Mouse (Mus musculus) neural tube, embryonic 13.5 days (tissue): ENCODE data around the gene Btbd2. TPM values are rescaled to one million over a fixed set of nuclear protein-coding genes. Genes with fewer than 3 reads are reported as not detected.

Experiments used
- ATAC-seq: fragments of 200-750 bp; cut with Nextera tagmentation; 2 replicates; pipeline ENCODE4 v1.8.0; 2017; ENCODE audit warnings: low read depth, mild to moderate bottlenecking, moderate TSS enrichment, moderate library complexity
- H3K27ac ChIP-seq: fragments of 300-500 bp; sonication (generic); replicated peaks from 2 replicates; pipeline ENCODE4 v1.5.1; 2015; ENCODE audit warnings: moderate library complexity, mild to moderate bottlenecking, inconsistent platforms
- H3K27me3 ChIP-seq: fragments of 300-500 bp; sonication (generic); 2 replicates; pipeline ENCODE4 v1.6.1; 2015; ENCODE audit warnings: mild to moderate bottlenecking, inconsistent platforms
- H3K36me3 ChIP-seq: fragments of 300-500 bp; sonication (generic); 2 replicates; pipeline ENCODE4 v1.6.1; 2015; ENCODE audit warnings: mild to moderate bottlenecking, inconsistent platforms
- H3K4me1 ChIP-seq: fragments of 300-500 bp; sonication (generic); replicated peaks from 2 replicates; pipeline ENCODE4 v1.6.1; 2015; ENCODE audit warnings: inconsistent platforms
- H3K4me2 ChIP-seq: fragments of 300-500 bp; sonication (generic); 2 replicates; pipeline ENCODE4 v1.6.1; 2015; ENCODE audit warnings: inconsistent platforms, mild to moderate bottlenecking, moderate library complexity
- H3K4me3 ChIP-seq: fragments of 300-500 bp; sonication (generic); 2 replicates; pipeline ENCODE4 v1.5.1; 2015; ENCODE audit warnings: mild to moderate bottlenecking, inconsistent platforms
- H3K9ac ChIP-seq: fragments of 300-500 bp; sonication (generic); 2 replicates; pipeline ENCODE4 v1.6.1; 2015; ENCODE audit warnings: moderate library complexity, mild to moderate bottlenecking, inconsistent platforms
- H3K9me3 ChIP-seq: fragments of 300-500 bp; sonication (generic); 2 replicates; pipeline ENCODE4 v1.6.1; 2016; ENCODE audit warnings: inconsistent platforms
- WGBS: fragments of 180-500 bp; shearing (Covaris S2); methylation state at CpG from one replicate; pipeline ENCODE4 v1.1.7; 2015; 5-methylcytosine and 5-hydroxymethylcytosine counted together
- polyA plus RNA-seq: library from polyadenylated mRNA; unstranded; fragments of >200 nt; fragmentation: Nextera tagmentation; extraction: Ambion mirVana; gene quantifications from 2 replicates; pipeline ENCODE4 v1.2.1, GENCODE M21; 2015

The Btbd2 gene
- 93.9 and 100.0 TPM in 2 replicates for polyA plus RNA-seq

DNA sequence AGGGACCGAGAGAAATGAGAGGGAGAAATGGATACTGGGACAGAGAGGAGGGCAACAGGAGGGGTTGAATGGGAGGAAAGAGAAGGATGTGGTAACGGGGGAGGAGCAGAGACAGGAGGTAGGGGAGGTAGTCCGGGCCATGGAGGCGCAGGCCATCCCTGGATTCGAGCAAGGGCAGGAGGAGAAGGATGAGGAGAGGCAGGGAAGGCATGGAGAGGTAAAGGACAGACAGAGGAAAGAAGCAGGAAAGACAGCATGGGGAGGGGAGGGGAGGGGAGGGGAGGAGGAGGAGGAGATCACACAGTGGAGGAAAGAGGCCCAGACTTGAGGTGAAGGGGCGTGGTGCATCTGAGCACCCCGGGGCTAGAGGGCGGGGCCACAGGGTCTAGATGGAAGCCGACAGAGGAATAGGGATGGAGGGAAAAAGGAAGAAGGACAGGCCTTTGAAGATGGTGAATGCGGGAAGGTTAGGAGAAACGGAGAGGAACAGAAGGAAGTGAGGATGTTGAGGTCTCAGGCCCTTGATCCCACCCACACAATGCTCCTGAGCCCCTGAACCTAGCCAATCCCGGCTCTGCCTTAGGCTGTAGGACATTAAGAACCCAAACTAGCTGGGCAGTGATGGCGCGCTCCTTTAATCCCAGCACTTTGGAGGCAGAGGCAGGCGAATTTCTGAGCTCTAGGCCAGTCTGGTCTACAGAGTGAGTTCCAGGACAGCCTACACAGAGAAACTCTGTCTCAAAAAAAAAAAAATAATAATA lies at the start of gene Btbd2:
TSS of gene Btbd2 (minus strand) at position 209 of the 761 bp plus-strand sequence.
- Histone ChIP-seq H3K4me2 (peak within 1 kb of the TSS; percentile 95), H3K36me3 (peaks cover 4% of the 10 kb centered on the region), H3K4me1 (peaks cover 47% of the 10 kb centered on the region), H3K27ac (peak within 1 kb of the TSS; percentile 95), H3K9me3 (no peaks in the 10 kb centered on the region), H3K9ac (peak within 1 kb of the TSS; percentile 95), H3K4me3 (peak within 1 kb of the TSS; percentile 77), H3K27me3 (no peaks in the 10 kb centered on the region)
- 19% methylated on average over 15 of the region's 15 CpGs for WGBS
- ATAC-seq: peak; percentile 54

- Histone ChIP-seq H3K27me3 (no peaks in the 10 kb centered on the region), H3K4me2 (no peak overlapping the region), H3K9me3 (no peaks in the 10 kb centered on the region), H3K27ac (no peak overlapping the region), H3K36me3 (peaks cover 55% of the 10 kb centered on the region), H3K4me3 (no peak overlapping the region), H3K4me1 (peaks cover 35% of the 10 kb centered on the region), H3K9ac (no peak overlapping the region)
- no peak for ATAC-seq
- WGBS: 82% methylated on average over 3 of the region's 3 CpGs
Measured at GRCm38 (mm10) chr10:80705479-80705878, 48.6 kb upstream of the Btbd2 start.

DNA sequence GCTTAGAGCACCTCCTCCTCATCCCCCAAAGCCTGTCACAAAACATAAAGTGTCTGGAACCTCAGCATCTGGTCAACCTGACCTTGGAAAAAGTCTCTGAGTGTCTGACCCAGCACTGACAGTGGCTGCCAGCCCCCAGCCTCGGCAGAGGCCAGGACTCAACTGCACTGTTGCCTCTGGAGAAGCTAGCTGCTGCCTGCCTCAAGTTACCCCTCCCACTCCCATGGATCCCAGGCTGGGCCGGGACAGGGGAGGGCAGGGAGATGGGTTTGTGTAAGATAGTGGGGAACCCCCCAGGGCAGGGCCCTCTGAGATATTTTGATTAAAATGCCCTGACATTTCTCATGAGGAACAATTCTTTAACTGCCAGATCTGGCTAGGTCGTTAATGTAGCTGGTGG lies 48.2 kb upstream of the Btbd2 start:
- H3K27ac ChIP-seq: no peak overlapping the region
- WGBS: 71% methylated on average over 3 of the region's 3 CpGs
- H3K27me3 ChIP-seq: no peaks in the 10 kb centered on the region
- ATAC-seq: no peak
- H3K4me3 ChIP-seq: no peak overlapping the region
- peaks cover 50% of the 10 kb centered on the region for H3K36me3 ChIP-seq
- H3K9ac ChIP-seq: peak overlapping the region; percentile 43; the same call in 1 of the 2 replicates
- H3K4me1 ChIP-seq: peaks cover 39% of the 10 kb centered on the region
- no peak overlapping the region for H3K4me2 ChIP-seq
- no peaks in the 10 kb centered on the region for H3K9me3 ChIP-seq

- Histone ChIP-seq H3K4me1 (peaks cover 44% of the 10 kb centered on the region), H3K27me3 (no peaks in the 10 kb centered on the region), H3K27ac (no peak overlapping the region), H3K36me3 (peaks cover 44% of the 10 kb centered on the region), H3K9ac (0 out of 2 replicates have a peak overlapping the region, but pooled peaks have one; percentile 43), H3K9me3 (no peaks in the 10 kb centered on the region), H3K4me2 (no peak overlapping the region), H3K4me3 (no peak overlapping the region)
- ATAC-seq: no peak
- WGBS: 87% methylated on average over 5 of the region's 5 CpGs
Measured at GRCm38 (mm10) chr10:80704418-80704817, 47.5 kb upstream of the Btbd2 start.

DNA sequence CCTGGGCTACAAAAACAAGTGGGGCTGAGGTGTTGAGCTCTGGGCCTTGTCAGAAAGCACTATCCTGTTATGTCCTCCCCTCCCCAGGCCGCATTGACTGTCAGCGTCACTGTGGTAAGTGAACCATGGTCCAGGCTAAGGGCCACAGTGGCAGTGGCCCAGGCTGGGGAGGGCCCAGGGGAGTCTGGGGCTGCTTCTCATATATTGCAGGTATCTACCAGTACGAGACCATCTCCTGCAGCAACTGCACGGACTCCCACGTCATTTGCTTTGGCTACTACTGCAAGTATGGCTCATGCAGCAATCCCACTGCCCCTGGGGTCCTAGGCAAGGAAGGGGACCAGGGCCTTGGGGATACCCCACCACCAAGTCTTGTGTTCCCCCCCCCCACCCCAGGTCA lies 46.8 kb upstream of the Btbd2 start:
- H3K27me3 ChIP-seq: no peaks in the 10 kb centered on the region
- ATAC-seq: no peak
- peaks cover 51% of the 10 kb centered on the region for H3K4me1 ChIP-seq
- H3K27ac ChIP-seq: peak overlapping the region; percentile 89
- 85% methylated on average over 5 of the region's 5 CpGs for WGBS
- H3K9me3 ChIP-seq: no peaks in the 10 kb centered on the region
- peak overlapping the region; percentile 83 for H3K4me2 ChIP-seq
- H3K36me3 ChIP-seq: peaks cover 36% of the 10 kb centered on the region
- H3K4me3 ChIP-seq: peak overlapping the region; percentile 73
- peak overlapping the region; percentile 75 for H3K9ac ChIP-seq

GRCm38 (mm10) chr10:80702536-80703390 lies 45.9 kb upstream of the Btbd2 start:
- peak; percentile 90 for ATAC-seq
- H3K36me3 ChIP-seq: peaks cover 28% of the 10 kb centered on the region
- peak overlapping the region; percentile 73 for H3K4me3 ChIP-seq
- no peaks in the 10 kb centered on the region for H3K9me3 ChIP-seq
- H3K27me3 ChIP-seq: no peaks in the 10 kb centered on the region
- peak overlapping the region; percentile 75 for H3K9ac ChIP-seq
- H3K4me1 ChIP-seq: peaks cover 59% of the 10 kb centered on the region
- peak overlapping the region; percentile 83 for H3K4me2 ChIP-seq
- H3K27ac ChIP-seq: peak overlapping the region; percentile 89
- under 1% methylated on average over 47 of the region's 47 CpGs for WGBS

DNA sequence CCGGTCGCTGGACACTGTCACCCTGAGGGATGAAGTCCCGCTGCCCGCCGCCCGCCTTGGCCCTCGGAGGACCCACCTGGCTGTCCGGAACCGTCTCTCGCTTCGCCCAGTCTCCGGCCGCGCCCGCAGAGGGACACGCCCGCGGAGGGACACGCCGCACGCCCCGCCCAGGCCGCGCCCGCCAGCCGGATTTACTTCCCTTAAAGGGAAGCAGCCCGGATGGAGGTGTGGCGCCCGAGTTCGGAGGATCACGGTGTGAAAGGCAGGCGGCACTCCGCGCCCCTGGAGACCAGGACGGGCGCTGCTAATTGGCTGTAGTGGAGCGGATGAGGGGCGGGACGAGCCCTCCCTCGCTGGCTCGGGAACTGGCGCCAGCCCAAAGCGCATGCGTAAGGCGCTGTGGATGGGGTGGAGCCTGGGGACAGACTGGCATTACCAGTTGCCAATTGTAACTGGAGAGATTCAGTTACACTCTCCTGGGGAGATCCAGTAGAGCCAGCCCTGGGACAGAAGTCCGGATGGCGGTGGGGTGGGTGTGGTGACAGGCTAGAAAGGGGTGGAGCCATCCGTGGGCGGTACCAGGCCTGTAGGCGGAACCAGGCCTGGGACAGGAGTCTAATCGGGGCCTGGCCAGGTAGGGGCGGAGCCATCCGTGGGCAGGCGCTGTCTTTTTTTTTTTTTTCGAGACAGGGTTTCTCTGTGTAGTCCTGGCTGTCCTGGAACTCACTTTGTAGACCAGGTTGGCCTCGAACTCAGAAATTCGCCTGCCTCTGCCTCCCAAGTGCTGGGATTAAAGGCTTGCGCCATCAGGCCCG lies 45.1 kb upstream of the Btbd2 start, which contains the start of the genes Mob3a and Izumo4:
TSS of gene Mob3a (minus strand) at position 257 of the 815 bp plus-strand sequence.
TSS of gene Izumo4 (plus strand) at position 464 of the 815 bp plus-strand sequence.
- peaks cover 60% of the 10 kb centered on the region for H3K4me1 ChIP-seq
- peaks cover 19% of the 10 kb centered on the region for H3K36me3 ChIP-seq
- ATAC-seq: peak; percentile 97
- under 1% methylated on average over 59 of the region's 59 CpGs for WGBS
- no peaks in the 10 kb centered on the region for H3K27me3 ChIP-seq
- H3K4me2 ChIP-seq: peak within 1 kb of the TSS; percentile 83
- peak within 1 kb of the TSS; percentile 73 for H3K4me3 ChIP-seq
- H3K27ac ChIP-seq: peak within 1 kb of the TSS; percentile 89
- no peaks in the 10 kb centered on the region for H3K9me3 ChIP-seq
- peak within 1 kb of the TSS; percentile 83 for H3K9ac ChIP-seq

GRCm38 (mm10) chr10:80700732-80701131 lies 43.9 kb upstream of the Btbd2 start:
- H3K4me2 ChIP-seq: peak overlapping the region; percentile 83
- H3K4me1 ChIP-seq: peaks cover 63% of the 10 kb centered on the region
- H3K9ac ChIP-seq: peak overlapping the region; percentile 83
- peak overlapping the region; percentile 73 for H3K4me3 ChIP-seq
- peaks cover 8% of the 10 kb centered on the region for H3K36me3 ChIP-seq
- no peaks in the 10 kb centered on the region for H3K9me3 ChIP-seq
- no peak for ATAC-seq
- H3K27ac ChIP-seq: no peak overlapping the region
- 47% methylated on average over 4 of the region's 4 CpGs for WGBS
- H3K27me3 ChIP-seq: no peaks in the 10 kb centered on the region

- H3K4me3 ChIP-seq: no peak overlapping the region
- H3K4me2 ChIP-seq: peak overlapping the region; percentile 83
- no peak overlapping the region for H3K27ac ChIP-seq
- WGBS: 90% methylated on average over 7 of the region's 7 CpGs
- H3K36me3 ChIP-seq: peaks cover 1% of the 10 kb centered on the region
- H3K4me1 ChIP-seq: peaks cover 63% of the 10 kb centered on the region
- H3K27me3 ChIP-seq: no peaks in the 10 kb centered on the region
- H3K9ac ChIP-seq: peak overlapping the region; percentile 83
- H3K9me3 ChIP-seq: no peaks in the 10 kb centered on the region
- no peak for ATAC-seq
Measured at GRCm38 (mm10) chr10:80700038-80700504, 43.2 kb upstream of the Btbd2 start.

- Histone ChIP-seq H3K27me3 (no peaks in the 10 kb centered on the region), H3K4me2 (no peak overlapping the region), H3K4me1 (peaks cover 51% of the 10 kb centered on the region), H3K9ac (0 out of 2 replicates have a peak overlapping the region, but pooled peaks have one; percentile 22), H3K36me3 (peaks cover 10% of the 10 kb centered on the region), H3K27ac (no peak overlapping the region), H3K4me3 (no peak overlapping the region), H3K9me3 (no peaks in the 10 kb centered on the region)
- WGBS: 90% methylated on average over 9 of the region's 9 CpGs
- no peak for ATAC-seq
Measured at GRCm38 (mm10) chr10:80698605-80699004, 41.7 kb upstream of the Btbd2 start.

GRCm38 (mm10) chr10:80697812-80698211 lies 40.9 kb upstream of the Btbd2 start:
- no peak overlapping the region for H3K27ac ChIP-seq
- H3K4me1 ChIP-seq: peaks cover 43% of the 10 kb centered on the region
- no peak for ATAC-seq
- H3K27me3 ChIP-seq: no peaks in the 10 kb centered on the region
- no peaks in the 10 kb centered on the region for H3K9me3 ChIP-seq
- 0 out of 2 replicates have a peak overlapping the region, but pooled peaks have one; percentile 34 for H3K9ac ChIP-seq
- H3K4me2 ChIP-seq: no peak overlapping the region
- peaks cover 13% of the 10 kb centered on the region for H3K36me3 ChIP-seq
- no peak overlapping the region for H3K4me3 ChIP-seq
- 80% methylated on average over 9 of the region's 9 CpGs for WGBS
